13 mouse cellular contexts compared by ENCODE assay signal in genomic region chr2:19300345-19301089, GRCm38 (mm10).
DNase-seq lines count a peak whose midpoint lies in the region; ATAC-seq lines count a peak whose summit lies in the region.
"Had no signal": no experiment of that assay in that cellular context is flagged by ENCODE, and none has a peak within 500 bp of the region (broad histone marks: within the 10 kb centered on the region; RNA-seq: fewer than 3 reads in every experiment).

No protein-coding gene starts in this region.

- 74% methylated on average over 9 of the region's 9 CpGs for WGBS in forebrain, embryonic 12.5 days
- 74% methylated on average over 9 of the region's 9 CpGs for WGBS in hindbrain, embryonic 12.5 days

- H3K4me3 ChIP-seq in megakaryocyte, embryonic 14.5 days (replicated peaks): peak overlapping the region; percentile 84
- no peak overlapping the region for H3K4me3 ChIP-seq in forebrain, embryonic 12.5 days (replicated peaks)
- no peak overlapping the region for H3K4me3 ChIP-seq in hindbrain, embryonic 12.5 days
- H3K4me3 ChIP-seq: left cerebral cortex, adult 2 months; liver, embryonic 15.5 days had no signal

- no peak overlapping the region for H3K4me2 ChIP-seq in forebrain, embryonic 12.5 days
- no peak overlapping the region for H3K4me2 ChIP-seq in hindbrain, embryonic 12.5 days (replicated peaks)

- peak; percentile 9 to 10 for DNase-seq in lung, adult 18-20 months
- DNase-seq in lung, postnatal 14 days: no peak
- DNase-seq in T-cell, adult 2 months (ENCODE audit: low spot score): peak; percentile 48
- DNase-seq in thymus, postnatal 25 days: peak; percentile 30
- no peak for DNase-seq in urinary bladder, adult 2 months (ENCODE audit: low spot score)
- DNase-seq: forebrain, postnatal 0 days; kidney, adult 18-20 months; right cerebral cortex, adult 18-20 months had no signal

- H3K27ac ChIP-seq in forebrain, embryonic 12.5 days: no peak overlapping the region
- H3K27ac ChIP-seq in hindbrain, embryonic 12.5 days: no peak overlapping the region
- H3K27ac ChIP-seq: liver, embryonic 15.5 days had no signal

- H3K36me3 ChIP-seq in megakaryocyte, embryonic 14.5 days (replicated peaks; ENCODE audit: low read length): no peaks in the 10 kb centered on the region
- no peaks in the 10 kb centered on the region for H3K36me3 ChIP-seq in forebrain, embryonic 12.5 days (replicated peaks)
- H3K36me3 ChIP-seq in hindbrain, embryonic 12.5 days: no peaks in the 10 kb centered on the region
- H3K36me3 ChIP-seq: liver, embryonic 15.5 days had no signal

- H3K4me1 ChIP-seq in megakaryocyte, embryonic 14.5 days: peaks cover 17% of the 10 kb centered on the region
- 0 out of 2 replicates have a peak, but pooled peaks cover 5% of the 10 kb centered on the region for H3K4me1 ChIP-seq in forebrain, embryonic 12.5 days
- H3K4me1 ChIP-seq in hindbrain, embryonic 12.5 days: 0 out of 2 replicates have a peak, but pooled peaks cover 2% of the 10 kb centered on the region
- H3K4me1 ChIP-seq: liver, embryonic 15.5 days had no signal

- H3K9me3 ChIP-seq in megakaryocyte, embryonic 14.5 days: no peaks in the 10 kb centered on the region
- no peaks in the 10 kb centered on the region for H3K9me3 ChIP-seq in forebrain, embryonic 12.5 days
- no peaks in the 10 kb centered on the region for H3K9me3 ChIP-seq in hindbrain, embryonic 12.5 days (replicated peaks)
- H3K9me3 ChIP-seq: liver, embryonic 15.5 days had no signal

- ATAC-seq in forebrain, embryonic 12.5 days (ENCODE audit: low FRiP score): no peak
- ATAC-seq in hindbrain, embryonic 12.5 days (ENCODE audit: low FRiP score): no peak
- ATAC-seq: forebrain, postnatal 0 days had no signal

- H3K9ac ChIP-seq in forebrain, embryonic 12.5 days: no peak overlapping the region
- H3K9ac ChIP-seq in hindbrain, embryonic 12.5 days: no peak overlapping the region
- H3K9ac ChIP-seq: forebrain, postnatal 0 days; liver, embryonic 15.5 days had no signal

- peaks cover 7% of the 10 kb centered on the region for H3K27me3 ChIP-seq in megakaryocyte, embryonic 14.5 days (replicated peaks)
- no peaks in the 10 kb centered on the region for H3K27me3 ChIP-seq in forebrain, embryonic 12.5 days
- no peaks in the 10 kb centered on the region for H3K27me3 ChIP-seq in hindbrain, embryonic 12.5 days
- H3K27me3 ChIP-seq: liver, embryonic 15.5 days had no signal

Comparison
In these comparisons a context has a peak if more than half of its experiments do, and no peak if none do; other contexts are left out.
1. DNase-seq: peak in lung, adult 18-20 months (2 of 2), T-cell, adult 2 months (single experiment) and thymus, postnatal 25 days (single experiment); none in lung, postnatal 14 days (single experiment) and urinary bladder, adult 2 months (single experiment).